Mouse (Mus musculus) gastrocnemius, adult 2 months (tissue): ENCODE measurements at regions not wholly inside any gene's neighbourhood (a gene's known extent, or its start where the extent isn't known, plus 50 kb on each side); places are given as distances from the start of the nearest gene placed in this dataset.

Source experiments
- DNase-seq: peaks from one replicate; pipeline ENCODE4 v3.0.0; 2022
- H3K27ac ChIP-seq: fragments of 200-600 bp; 2 replicates; pipeline ENCODE4 v1.8.1; 2022; ENCODE audit warnings: mild to moderate bottlenecking
- H3K4me3 ChIP-seq: fragments of 200-600 bp; 2 replicates; pipeline ENCODE4 v1.8.1; 2022; ENCODE audit warnings: mild to moderate bottlenecking, moderate library complexity
- CTCF ChIP-seq: fragments of 200-600 bp; IDR thresholded peaks from 2 replicates; pipeline ENCODE4 v1.8.1; 2022; ENCODE audit warnings: antibody characterized with exemption, mild to moderate bottlenecking, moderate library complexity
- intact Hi-C: fragments of 180-260 bp; cut with DNase I; formaldehyde crosslinking; loops from one replicate; pipeline ENCODE4 v1.15.1; 2025

GRCm38 (mm10) chr16:46211914-46212313 lies 57.0 kb upstream of the Gm4737 start:
- peak; percentile 18 for DNase-seq
- H3K27ac ChIP-seq: peak overlapping the region; percentile 63
- intact Hi-C loops: no loop called here
- peak overlapping the region; percentile 63 for H3K4me3 ChIP-seq
- no peak for TF ChIP-seq CTCF

- H3K4me3 ChIP-seq: no peak overlapping the region
- no peak for TF ChIP-seq CTCF
- H3K27ac ChIP-seq: no peak overlapping the region
- intact Hi-C loops: no loop called here
- DNase-seq: no peak
These were observed 50.2 kb upstream of the Gm4737 start for GRCm38 (mm10) chr16:46205114-46205513.
